Mouse (Mus musculus) myocyte (in vitro differentiated cells): Measurements from ENCODE around the gene BC051019.

Source experiments
- CEBPB ChIP-seq: IDR thresholded peaks from 2 replicates; pipeline ENCODE4 v1.6.1; 2011; ENCODE audit warnings: mild to moderate bottlenecking, moderate library complexity; ENCODE audit not compliant: poor library complexity, insufficient read depth, severe bottlenecking
- MAX ChIP-seq: IDR thresholded peaks from one replicate; pipeline ENCODE4 v1.6.1; 2011; ENCODE audit warnings: low read depth, mild to moderate bottlenecking, control low read depth
- POLR2A ChIP-seq: IDR thresholded peaks from one replicate; pipeline ENCODE4 v1.6.1; 2011; ENCODE audit warnings: low read depth, mild to moderate bottlenecking, control low read depth, moderate library complexity; ENCODE audit not compliant: insufficient read length
- TCF12 ChIP-seq: IDR thresholded peaks from one replicate; pipeline ENCODE4 v1.6.1; 2011; ENCODE audit warnings: mild to moderate bottlenecking, control low read depth; ENCODE audit not compliant: poor library complexity, insufficient read depth, severe bottlenecking
- TCF3 ChIP-seq: IDR thresholded peaks from one replicate; pipeline ENCODE4 v1.6.1; 2011; ENCODE audit warnings: low read depth, control low read depth; ENCODE audit not compliant: insufficient read length
- USF1 ChIP-seq: IDR thresholded peaks from one replicate; pipeline ENCODE4 v1.6.1; 2011; ENCODE audit warnings: low read depth, mild to moderate bottlenecking, control low read depth, moderate library complexity

- TF ChIP-seq TCF3 (no peak), POLR2A (no peak), MAX (no peak), USF1 (no peak), TCF12 (no peak), CEBPB (no peak)
These were observed 11.2 kb upstream of the BC051019 start for GRCm38 (mm10) chr7:109734806-109735205.
